Comparison of ENCODE assay signal across 28 mouse cellular contexts in the genomic region with DNA sequence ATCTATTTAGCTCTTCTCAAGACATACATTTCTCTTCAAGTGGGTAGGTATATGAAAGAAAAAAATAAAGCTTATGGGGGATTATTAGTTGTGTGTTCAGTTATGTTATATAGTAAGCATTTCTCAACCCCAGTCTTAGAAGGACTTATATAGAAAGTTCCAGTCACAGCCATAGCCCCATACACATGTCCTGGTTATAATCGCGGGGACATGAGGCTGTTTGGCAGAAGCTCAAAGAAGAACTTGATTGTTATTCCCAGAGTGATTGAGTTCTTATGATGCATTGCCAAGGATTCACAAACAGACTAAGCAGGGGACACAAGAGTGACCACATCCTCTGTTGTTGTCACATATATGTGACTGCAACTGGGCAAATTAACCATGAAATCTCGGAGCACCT.
"Had no signal": no experiment of that assay in that cellular context is flagged by ENCODE, and none has a peak within 500 bp of the region (broad histone marks: within the 10 kb centered on the region; RNA-seq: fewer than 3 reads in every experiment).

No protein-coding gene starts in this region.

- H3K9me3 ChIP-seq: embryonic facial prominence, embryonic 10.5 days; embryonic facial prominence, embryonic 13.5 days; embryonic facial prominence, embryonic 15.5 days; forebrain, embryonic 10.5 days; forebrain, embryonic 12.5 days; forebrain, embryonic 13.5 days; forebrain, embryonic 15.5 days had no signal

- H3K9ac ChIP-seq: embryonic facial prominence, embryonic 12.5 days; embryonic facial prominence, embryonic 13.5 days; embryonic facial prominence, embryonic 15.5 days; forebrain, embryonic 12.5 days; forebrain, embryonic 13.5 days; forebrain, embryonic 15.5 days; forebrain, postnatal 0 days had no signal

- DNase-seq: cerebellum, adult 2 months; cerebellum, adult 8-10 months; cerebellum, adult 9-10 months; cerebellum, adult 9-11 months; cerebellum, postnatal 10 days; cerebellum, postnatal 14 days; cerebellum, postnatal 25 days; cerebellum, postnatal 36 days; embryo, embryonic 11 days; forebrain, postnatal 0 days; gastrocnemius, adult 2 months; gastrocnemius, postnatal 10 days; gastrocnemius, postnatal 14 days; gastrocnemius, postnatal 25 days; gastrocnemius, postnatal 36 days; heart, adult 11 months; heart, adult 18-20 months had no signal

- H3K36me3 ChIP-seq: embryonic facial prominence, embryonic 10.5 days; embryonic facial prominence, embryonic 12.5 days; embryonic facial prominence, embryonic 15.5 days; forebrain, embryonic 10.5 days; forebrain, embryonic 12.5 days; forebrain, embryonic 15.5 days had no signal

- H3K4me1 ChIP-seq: embryonic facial prominence, embryonic 10.5 days; embryonic facial prominence, embryonic 12.5 days; embryonic facial prominence, embryonic 13.5 days; embryonic facial prominence, embryonic 15.5 days; forebrain, embryonic 13.5 days; forebrain, embryonic 15.5 days had no signal

- H3K27ac ChIP-seq: embryonic facial prominence, embryonic 10.5 days; embryonic facial prominence, embryonic 12.5 days; embryonic facial prominence, embryonic 13.5 days; embryonic facial prominence, embryonic 15.5 days; forebrain, embryonic 10.5 days; forebrain, embryonic 12.5 days; forebrain, embryonic 13.5 days; forebrain, embryonic 15.5 days; gastrocnemius, adult 2 months had no signal

- H3K27me3 ChIP-seq: embryonic facial prominence, embryonic 12.5 days; embryonic facial prominence, embryonic 13.5 days; embryonic facial prominence, embryonic 15.5 days; forebrain, embryonic 12.5 days; forebrain, embryonic 13.5 days; forebrain, embryonic 15.5 days had no signal

- H3K4me3 ChIP-seq: embryonic facial prominence, embryonic 10.5 days; embryonic facial prominence, embryonic 12.5 days; embryonic facial prominence, embryonic 13.5 days; embryonic facial prominence, embryonic 15.5 days; erythroblast, embryonic 14.5 days; forebrain, embryonic 10.5 days; forebrain, embryonic 12.5 days; forebrain, embryonic 13.5 days; forebrain, embryonic 15.5 days; gastrocnemius, adult 2 months had no signal

- H3K4me2 ChIP-seq: embryonic facial prominence, embryonic 12.5 days; embryonic facial prominence, embryonic 13.5 days; embryonic facial prominence, embryonic 15.5 days; forebrain, embryonic 12.5 days; forebrain, embryonic 13.5 days; forebrain, embryonic 15.5 days had no signal

- ATAC-seq: forebrain, embryonic 13.5 days; forebrain, embryonic 14.5 days; forebrain, embryonic 15.5 days; forebrain, embryonic 16.5 days; forebrain, postnatal 0 days had no signal
